Mouse (Mus musculus): ENCODE measurements around the gene Zfp597. TPM values are rescaled to one million over a fixed set of nuclear protein-coding genes. Genes with fewer than 3 reads are reported as not detected.
A peak's percentile ranks its signal among the peaks of the same experiment; 100 is the strongest.

Gene Zfp597
- total and polyA plus RNA-seq, 3 experiments = 6.9 to 10.1 TPM; not detected in 1

DNA sequence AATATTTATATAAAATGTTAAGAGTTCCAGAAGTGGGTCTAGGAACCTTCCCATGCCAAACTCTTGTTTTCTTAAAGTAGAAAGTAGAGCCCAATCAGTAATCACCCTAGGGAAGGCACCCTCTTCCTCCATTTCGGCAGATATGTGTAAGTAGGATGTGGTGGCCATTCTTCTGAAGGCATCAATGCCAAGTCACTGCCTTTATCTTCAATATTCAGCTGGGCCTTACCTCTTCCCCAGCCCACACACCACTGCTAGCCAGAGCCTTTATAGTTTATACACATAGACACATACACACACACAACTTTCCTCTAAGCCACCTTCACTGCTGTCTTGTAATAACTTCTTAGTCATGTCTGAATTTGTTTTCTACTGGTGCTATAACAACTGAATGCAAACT lies 28.6 kb downstream of the Zfp597 start:
- no peak overlapping the region for H3K27ac ChIP-seq (ENCODE audit: control insufficient read depth, low read depth, low read length)

DNA sequence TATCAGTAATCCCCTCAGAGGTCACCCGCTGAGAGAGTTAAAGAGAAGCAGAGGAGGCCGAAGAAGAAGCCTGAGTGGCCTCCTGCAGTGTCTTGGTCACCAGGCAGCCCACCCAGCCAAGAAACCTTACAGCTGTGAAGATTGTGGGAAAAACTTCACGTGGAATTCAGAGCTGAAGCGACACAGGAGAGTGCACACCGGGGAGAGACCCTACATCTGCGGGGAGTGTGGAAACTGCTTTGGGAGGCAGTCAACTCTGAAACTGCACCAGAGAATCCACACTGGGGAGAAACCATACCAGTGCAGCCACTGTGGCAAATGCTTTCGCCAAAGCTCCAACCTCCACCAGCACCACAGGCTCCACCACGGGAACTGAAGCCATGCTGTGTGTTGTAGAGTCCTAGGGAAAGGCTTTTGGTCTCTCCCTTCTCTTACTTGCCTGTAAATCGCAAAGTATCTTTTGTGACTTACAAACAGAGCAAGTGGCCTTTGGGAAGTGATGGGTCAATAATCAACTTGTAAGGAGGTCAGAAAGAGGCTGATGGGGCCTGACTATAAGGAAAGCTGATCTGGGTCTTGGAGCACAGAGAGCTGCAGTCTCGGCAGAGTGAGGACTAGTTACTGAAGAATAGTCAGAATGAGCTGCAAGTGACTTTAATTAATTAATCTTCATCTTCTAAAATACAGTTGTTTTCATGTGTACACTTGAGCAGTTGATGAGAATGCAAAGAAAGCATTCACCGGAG lies 29.8 kb downstream of the Zfp597 start:
- H3K9me3 ChIP-seq (replicated peaks; ENCODE audit: insufficient read depth, low read length) = no peaks in the 10 kb centered on the region
- no peak for TF ChIP-seq POLR2AphosphoS5 (IDR thresholded peaks at IDR 0.05; ENCODE audit: borderline replicate concordance, low read depth, low read length)
- no peak for TF ChIP-seq NELFE (IDR thresholded peaks at IDR 0.05; ENCODE audit: low read depth, low read length)
- no peak for TF ChIP-seq HCFC1 (IDR thresholded peaks at IDR 0.05; ENCODE audit: low read depth, low read length)
- no peak for TF ChIP-seq MAZ (IDR thresholded peaks at IDR 0.05; ENCODE audit: low read depth, low read length)
- DNase-seq (ENCODE audit: low read depth, low spot score) = no peak
- no peak overlapping the region for H3K9ac ChIP-seq (ENCODE audit: control insufficient read depth, low read depth, low read length, poor library complexity, severe bottlenecking)
- H3K79me2 ChIP-seq (ENCODE audit: control insufficient read depth, insufficient read depth, low read length, poor library complexity) = no peaks in the 10 kb centered on the region
- no peak overlapping the region for H3K4me3 ChIP-seq (ENCODE audit: control insufficient read depth in 1 of 2, insufficient read depth in 1 of 2, low read depth in 2 of 2, low read length in 2 of 2)
- H3K27ac ChIP-seq (ENCODE audit: control insufficient read depth, low read depth, low read length) = no peak overlapping the region
- no peaks in the 10 kb centered on the region for H3K4me1 ChIP-seq (ENCODE audit: control insufficient read depth in 1 of 2, insufficient read depth in 2 of 2, low read length in 2 of 2)
- H3K27me3 ChIP-seq (ENCODE audit: control insufficient read depth in 1 of 2, insufficient read depth in 2 of 2, low read length in 2 of 2) = no peaks in the 10 kb centered on the region
- H3K36me3 ChIP-seq (ENCODE audit: control insufficient read depth in 1 of 2, insufficient read depth in 2 of 2, low read length in 2 of 2) = peaks cover 0 to 4% of the 10 kb centered on the region in 2 experiments; a peak in 2 of 4 replicates

More for the DNA sequence above, 28.6 kb downstream of the Zfp597 start:
- H3K36me3 ChIP-seq (ENCODE audit: control insufficient read depth in 1 of 2, insufficient read depth in 2 of 2, low read length in 2 of 2) = peaks cover 0 to 4% of the 10 kb centered on the region in 2 experiments; a peak in 2 of 4 replicates
- no peak overlapping the region for H3K4me3 ChIP-seq (ENCODE audit: control insufficient read depth in 1 of 2, insufficient read depth in 1 of 2, low read depth in 2 of 2, low read length in 2 of 2)
- no peak overlapping the region for H3K9ac ChIP-seq (ENCODE audit: control insufficient read depth, low read depth, low read length, poor library complexity, severe bottlenecking)
- peak; percentile 46 for DNase-seq (ENCODE audit: low read depth, low spot score)
- peak; percentile 49 for TF ChIP-seq TAL1 (IDR thresholded peaks at IDR 0.05; ENCODE audit: low read length)
- no peak for TF ChIP-seq GABPA (IDR thresholded peaks at IDR 0.05; ENCODE audit: low read depth, low read length)
- no peak for TF ChIP-seq TBP (IDR thresholded peaks at IDR 0.05; ENCODE audit: low read depth, low read length)
- TF ChIP-seq SIN3A (IDR thresholded peaks at IDR 0.05; ENCODE audit: low read length) = no peak
- no peak for TF ChIP-seq JUND (IDR thresholded peaks at IDR 0.05; ENCODE audit: low read depth, low read length)
- TF ChIP-seq CHD1 (IDR thresholded peaks at IDR 0.05; ENCODE audit: low read depth, low read length) = no peak
- no peak for TF ChIP-seq SMC3 (IDR thresholded peaks at IDR 0.05; ENCODE audit: low read depth, low read length)
- TF ChIP-seq TCF12 (IDR thresholded peaks at IDR 0.05; ENCODE audit: low read depth, low read length) = 0 out of 2 replicates have a peak, but pooled peaks have one; percentile 10
- no peak for TF ChIP-seq POLR2AphosphoS2 (IDR thresholded peaks at IDR 0.05; ENCODE audit: low read length)
- no peaks in the 10 kb centered on the region for H3K27me3 ChIP-seq (ENCODE audit: control insufficient read depth in 1 of 2, insufficient read depth in 2 of 2, low read length in 2 of 2)
- H3K4me1 ChIP-seq (ENCODE audit: control insufficient read depth in 1 of 2, insufficient read depth in 2 of 2, low read length in 2 of 2) = no peaks in the 10 kb centered on the region
- H3K9me3 ChIP-seq (replicated peaks; ENCODE audit: insufficient read depth, low read length) = no peaks in the 10 kb centered on the region
- no peaks in the 10 kb centered on the region for H3K79me2 ChIP-seq (ENCODE audit: control insufficient read depth, insufficient read depth, low read length, poor library complexity)

DNA sequence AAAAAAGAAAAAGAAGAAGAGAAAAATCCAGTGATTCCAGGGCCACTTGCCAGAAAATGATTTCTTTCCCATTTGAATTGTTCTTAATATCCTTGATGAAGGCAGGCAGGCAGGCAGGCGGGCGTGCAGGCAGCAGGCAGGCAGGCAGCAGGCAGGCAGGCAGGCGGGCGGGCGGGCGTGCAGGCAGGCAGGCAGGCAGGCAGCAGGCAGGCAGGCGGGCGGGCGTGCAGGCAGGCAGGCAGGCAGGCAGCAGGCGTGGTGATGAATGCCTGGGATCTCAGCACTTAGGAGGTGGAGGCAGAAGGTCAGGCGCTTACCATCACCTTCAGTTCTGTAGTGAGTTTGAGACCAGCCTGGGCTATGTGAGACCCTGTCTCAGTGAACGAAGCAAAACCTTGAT lies 31.8 kb downstream of the Zfp597 start:
- Histone ChIP-seq H3K36me3 (ENCODE audit: control insufficient read depth in 1 of 2, insufficient read depth in 2 of 2, low read length in 2 of 2) (peaks cover 0 to 4% of the 10 kb centered on the region in 2 experiments; a peak in 2 of 4 replicates), H3K27me3 (ENCODE audit: control insufficient read depth in 1 of 2, insufficient read depth in 2 of 2, low read length in 2 of 2) (no peaks in the 10 kb centered on the region), H3K27ac (ENCODE audit: control insufficient read depth, low read depth, low read length) (no peak overlapping the region), H3K4me1 (ENCODE audit: control insufficient read depth in 1 of 2, insufficient read depth in 2 of 2, low read length in 2 of 2) (no peaks in the 10 kb centered on the region; a peak in 1 of 4 replicates), H3K79me2 (ENCODE audit: control insufficient read depth, insufficient read depth, low read length, poor library complexity) (no peaks in the 10 kb centered on the region), H3K9me3 (replicated peaks; ENCODE audit: insufficient read depth, low read length) (no peaks in the 10 kb centered on the region), H3K9ac (ENCODE audit: control insufficient read depth, low read depth, low read length, poor library complexity, severe bottlenecking) (no peak overlapping the region), H3K4me3 (ENCODE audit: control insufficient read depth in 1 of 2, insufficient read depth in 1 of 2, low read depth in 2 of 2, low read length in 2 of 2) (no peak overlapping the region)
- no peak for DNase-seq (ENCODE audit: low read depth, low spot score)
- no peak for TF ChIP-seq CHD1 (IDR thresholded peaks at IDR 0.05; ENCODE audit: low read depth, low read length)
- no peak for TF ChIP-seq MYB (IDR thresholded peaks at IDR 0.05; ENCODE audit: low read depth, low read length)
- no peak for TF ChIP-seq CHD2 (IDR thresholded peaks at IDR 0.05; ENCODE audit: low read length)
- TF ChIP-seq ZC3H11A (IDR thresholded peaks at IDR 0.05; ENCODE audit: low read depth, low read length) = no peak
- no peak for TF ChIP-seq RCOR1 (IDR thresholded peaks at IDR 0.05; ENCODE audit: low read depth, low read length)
- no peak for TF ChIP-seq POLR2A (IDR thresholded peaks at IDR 0.05; ENCODE audit: control insufficient read depth in 1 of 2, insufficient read depth in 1 of 2, low read depth in 1 of 2, low read length in 2 of 2, poor library complexity in 1 of 2)
- TF ChIP-seq ZNF384 (IDR thresholded peaks at IDR 0.05; ENCODE audit: low read depth, low read length) = no peak
- TF ChIP-seq ZKSCAN1 (IDR thresholded peaks at IDR 0.05; ENCODE audit: low read depth, low read length) = no peak
- TF ChIP-seq NELFE (IDR thresholded peaks at IDR 0.05; ENCODE audit: low read depth, low read length) = no peak
- TF ChIP-seq ELF1 (IDR thresholded peaks at IDR 0.05; ENCODE audit: low read depth, low read length) = no peak
- TF ChIP-seq E2F4 (IDR thresholded peaks at IDR 0.05; ENCODE audit: borderline replicate concordance, low read depth, low read length) = no peak
- TF ChIP-seq GATA1 (IDR thresholded peaks at IDR 0.05; ENCODE audit: low read depth, low read length) = no peak
- TF ChIP-seq TBP (IDR thresholded peaks at IDR 0.05; ENCODE audit: low read depth, low read length) = no peak
- TF ChIP-seq NRF1 (IDR thresholded peaks at IDR 0.05; ENCODE audit: insufficient read depth, low read depth, low read length, poor library complexity, severe bottlenecking) = no peak
- TF ChIP-seq UBTF (IDR thresholded peaks at IDR 0.05; ENCODE audit: borderline replicate concordance, insufficient read depth, low read depth, low read length) = no peak
- TF ChIP-seq MAZ (IDR thresholded peaks at IDR 0.05; ENCODE audit: low read depth, low read length) = no peak
